Mouse (Mus musculus): ENCODE results near the gene Tmem126b. TPM values are rescaled to one million over a fixed set of nuclear protein-coding genes. Genes with fewer than 3 reads are reported as not detected.

Gene Tmem126b
- 40.5 and 42.4 TPM in 2 replicates for polyA plus RNA-seq (2016; fragmentation: Nextera tagmentation; extraction: Ambion mirVana)

DNA sequence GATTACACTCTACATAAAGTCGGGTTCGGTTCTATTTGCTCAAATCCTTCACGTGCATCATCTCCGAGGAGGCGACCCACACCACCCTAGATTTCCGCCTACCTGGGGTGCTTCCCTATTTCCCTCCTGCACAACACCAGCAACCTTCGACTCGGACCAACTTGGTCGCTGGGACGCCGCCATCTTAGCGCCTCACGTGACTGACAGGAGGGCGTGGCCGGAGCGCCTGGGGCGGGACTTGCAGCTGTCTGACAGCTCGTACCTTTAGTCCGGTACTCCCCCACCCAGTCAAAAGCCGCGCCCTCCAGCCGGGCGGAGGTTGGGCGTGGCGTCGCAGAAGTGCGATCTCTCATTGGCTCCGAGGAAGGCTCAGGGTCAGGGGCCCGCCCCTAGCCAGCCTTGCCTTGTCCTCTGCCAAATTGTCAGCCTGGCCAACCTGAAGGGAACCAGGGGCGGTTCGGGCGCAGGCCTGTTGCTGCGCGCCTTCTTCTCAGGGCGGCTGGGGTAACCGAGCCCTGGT, at the start of gene Tmem126b:
TSS of gene Tmem126b (minus strand) at position 209 of the 520 bp plus-strand sequence.
- H3K27me3 ChIP-seq = no peaks in the 10 kb centered on the region
- ATAC-seq (ENCODE audit: insufficient number of reproducible peaks, insufficient read depth, low FRiP score, low TSS enrichment) = peak; percentile 100
- H3K9ac ChIP-seq = peak within 1 kb of the TSS; percentile 63
- H3K27ac ChIP-seq = 0 out of 2 replicates have a peak within 1 kb of the TSS, but pooled peaks have one; percentile 41
- no peaks in the 10 kb centered on the region for H3K36me3 ChIP-seq
- peak within 1 kb of the TSS; percentile 64 for H3K4me3 ChIP-seq
- no peaks in the 10 kb centered on the region for H3K9me3 ChIP-seq
- peaks cover 5% of the 10 kb centered on the region for H3K4me1 ChIP-seq
- WGBS = under 1% methylated on average over 36 of the region's 36 CpGs
- H3K4me2 ChIP-seq (replicated peaks) = peak within 1 kb of the TSS; percentile 72

DNA sequence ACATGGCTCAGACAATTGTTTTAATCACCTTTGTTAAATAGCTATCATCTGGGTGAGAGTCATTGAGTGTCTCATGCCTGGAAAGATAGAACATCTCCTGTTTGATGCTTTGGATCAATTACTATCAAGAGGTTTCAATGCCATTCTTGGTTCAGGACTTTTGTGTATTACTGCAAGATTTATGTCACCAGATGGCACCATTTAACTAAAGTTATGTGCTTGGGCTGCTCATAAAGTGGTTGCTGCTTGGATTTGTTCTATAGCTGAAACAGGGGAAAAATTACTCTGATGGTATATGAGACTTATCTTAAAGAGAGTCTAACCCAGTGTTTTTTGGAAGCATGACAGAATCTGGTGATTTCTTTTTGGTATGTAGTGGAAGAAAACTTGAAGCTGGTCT, 36.5 kb upstream of the Tmem126b start:
- Histone ChIP-seq H3K27me3 (no peaks in the 10 kb centered on the region), H3K9me3 (no peaks in the 10 kb centered on the region), H3K9ac (no peak overlapping the region), H3K36me3 (no peaks in the 10 kb centered on the region), H3K4me1 (no peaks in the 10 kb centered on the region), H3K27ac (no peak overlapping the region), H3K4me3 (no peak overlapping the region), H3K4me2 (replicated peaks) (no peak overlapping the region)
- no peak for ATAC-seq (ENCODE audit: insufficient number of reproducible peaks, insufficient read depth, low FRiP score, low TSS enrichment)

DNA sequence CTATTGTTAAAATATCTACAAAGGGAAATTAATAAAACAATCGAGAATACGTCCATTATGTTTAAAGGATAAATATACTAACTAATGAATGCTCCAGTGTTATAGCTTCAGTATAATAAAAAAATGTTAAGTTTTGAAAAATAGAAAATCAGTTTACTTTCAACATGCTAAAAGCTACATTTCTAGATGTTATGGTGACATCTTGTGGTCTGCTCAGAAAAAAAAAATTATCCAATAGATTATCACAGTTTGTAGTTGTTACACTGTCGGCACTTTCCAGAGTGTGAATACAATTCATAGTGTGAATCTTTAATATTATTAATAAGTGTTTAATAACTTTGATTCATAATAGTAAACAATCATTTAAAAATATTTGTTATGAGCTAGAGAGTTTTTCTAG, 32.3 kb upstream of the Tmem126b start:
- no peaks in the 10 kb centered on the region for H3K4me1 ChIP-seq
- H3K4me3 ChIP-seq = no peak overlapping the region
- no peaks in the 10 kb centered on the region for H3K27me3 ChIP-seq
- H3K36me3 ChIP-seq = no peaks in the 10 kb centered on the region
- H3K4me2 ChIP-seq (replicated peaks) = no peak overlapping the region
- no peak for ATAC-seq (ENCODE audit: insufficient number of reproducible peaks, insufficient read depth, low FRiP score, low TSS enrichment)
- WGBS = 75% methylated on average over 3 of the region's 3 CpGs
- H3K27ac ChIP-seq = no peak overlapping the region
- no peak overlapping the region for H3K9ac ChIP-seq
- H3K9me3 ChIP-seq = no peaks in the 10 kb centered on the region

DNA sequence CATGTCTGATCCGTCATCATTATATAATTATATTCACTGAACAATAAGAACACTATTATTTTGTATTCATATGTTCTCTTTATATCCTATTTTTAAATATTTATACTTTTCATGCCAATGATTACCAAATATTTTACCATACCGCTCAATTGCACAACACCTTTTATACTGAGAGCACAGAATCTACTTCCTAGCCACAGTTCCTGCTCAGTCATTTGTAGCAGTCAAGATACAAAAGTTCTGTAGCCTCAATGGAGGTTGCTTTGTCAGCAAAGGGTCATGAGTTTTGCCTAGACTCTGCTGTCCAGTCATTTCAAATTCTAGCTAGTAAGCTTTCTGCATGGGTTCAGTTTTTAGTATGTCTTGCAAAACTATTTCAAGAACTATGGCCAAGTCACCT, 6.8 kb upstream of the Tmem126b start:
- 92% methylated on average over 2 of the region's 2 CpGs for WGBS
- H3K4me1 ChIP-seq = no peaks in the 10 kb centered on the region
- ATAC-seq (ENCODE audit: insufficient number of reproducible peaks, insufficient read depth, low FRiP score, low TSS enrichment) = no peak
- no peaks in the 10 kb centered on the region for H3K9me3 ChIP-seq
- no peak overlapping the region for H3K4me2 ChIP-seq (replicated peaks)
- no peak overlapping the region for H3K4me3 ChIP-seq
- no peaks in the 10 kb centered on the region for H3K36me3 ChIP-seq
- H3K27ac ChIP-seq = no peak overlapping the region
- no peaks in the 10 kb centered on the region for H3K27me3 ChIP-seq
- no peak overlapping the region for H3K9ac ChIP-seq

DNA sequence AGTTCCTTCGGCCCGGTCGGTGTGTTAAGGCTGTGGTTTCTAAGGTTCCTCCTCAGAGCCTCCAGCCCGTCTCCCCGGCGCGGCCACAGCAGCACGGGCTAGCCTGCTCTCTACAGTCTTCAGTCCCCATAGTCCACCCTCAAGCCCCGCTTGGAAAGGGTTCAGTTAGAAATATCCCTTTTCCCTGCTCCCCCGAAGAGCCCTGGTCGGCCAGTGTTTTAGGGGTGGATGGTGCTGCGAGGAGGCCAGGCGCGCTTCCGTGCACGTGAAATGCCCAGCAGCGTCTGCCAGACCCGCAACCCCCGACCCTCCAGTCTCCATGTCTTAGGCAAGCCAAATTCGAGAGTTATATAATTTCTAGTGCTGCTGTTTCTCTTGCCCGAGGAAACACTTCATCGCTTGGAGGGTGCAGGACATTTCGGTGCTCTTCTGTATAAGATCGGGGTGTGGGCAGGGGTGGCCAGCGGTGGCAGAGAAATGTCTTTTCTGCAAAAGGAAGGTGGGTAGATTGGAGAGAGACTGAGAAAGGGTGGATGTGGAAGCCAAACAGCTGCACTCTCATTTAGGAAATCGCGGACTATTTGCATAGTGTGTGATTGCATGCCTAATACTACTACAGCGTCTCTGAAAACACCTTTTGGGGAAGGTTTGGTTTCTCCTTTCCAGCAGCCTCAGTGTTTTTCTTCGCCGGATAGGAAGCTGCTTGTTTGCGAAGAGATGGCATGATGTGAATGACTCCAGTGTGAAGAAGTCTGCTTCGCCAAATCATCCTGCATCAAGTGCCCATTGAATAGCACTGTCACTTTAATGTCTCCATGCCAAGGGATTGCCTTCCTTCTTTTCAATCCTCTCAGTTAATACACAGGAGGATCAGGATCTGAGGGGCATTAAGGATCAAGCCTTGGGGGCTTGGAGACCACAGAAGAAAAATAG, 778 bp upstream of the Tmem126b start, which contains the start of gene Dlg2:
TSS of gene Dlg2 (plus strand) at position 360 of the 933 bp plus-strand sequence.
- Histone ChIP-seq H3K27me3 (no peaks in the 10 kb centered on the region), H3K36me3 (no peaks in the 10 kb centered on the region), H3K9me3 (no peaks in the 10 kb centered on the region), H3K4me1 (peaks cover 5% of the 10 kb centered on the region), H3K9ac (peak within 1 kb of the TSS; percentile 63), H3K4me3 (peak within 1 kb of the TSS; percentile 64), H3K27ac (0 out of 2 replicates have a peak within 1 kb of the TSS, but pooled peaks have one; percentile 41), H3K4me2 (replicated peaks) (peak within 1 kb of the TSS; percentile 72)
- under 1% methylated on average over 32 of the region's 32 CpGs for WGBS
- ATAC-seq (ENCODE audit: insufficient number of reproducible peaks, insufficient read depth, low FRiP score, low TSS enrichment) = no peak

DNA sequence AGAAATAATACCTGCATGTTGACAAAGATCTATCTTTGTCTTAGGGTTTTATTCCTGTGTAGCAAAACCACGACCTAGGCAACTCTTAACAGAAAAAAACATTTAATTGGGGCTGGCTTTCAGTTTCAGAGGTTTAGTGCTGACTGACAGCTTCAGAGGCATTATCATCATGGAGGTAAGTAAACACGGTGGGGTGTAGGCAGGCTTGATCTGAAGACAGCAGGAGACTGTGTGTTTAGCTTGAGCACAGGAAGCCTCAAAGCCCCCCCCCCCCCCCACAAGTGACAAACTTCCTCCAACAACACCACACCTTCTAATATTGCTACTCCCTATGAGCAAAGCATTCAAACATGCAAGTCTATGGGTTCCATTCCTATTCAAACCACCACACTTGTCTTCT, 2.3 kb downstream of the Tmem126b start:
- H3K9me3 ChIP-seq = no peaks in the 10 kb centered on the region
- no peak overlapping the region for H3K4me2 ChIP-seq (replicated peaks)
- peaks cover 5% of the 10 kb centered on the region for H3K4me1 ChIP-seq
- no peaks in the 10 kb centered on the region for H3K27me3 ChIP-seq
- WGBS = 65% methylated on average over 2 of the region's 2 CpGs
- H3K27ac ChIP-seq = no peak overlapping the region
- H3K9ac ChIP-seq = no peak overlapping the region
- H3K36me3 ChIP-seq = peaks cover 14% of the 10 kb centered on the region
- ATAC-seq (ENCODE audit: insufficient number of reproducible peaks, insufficient read depth, low FRiP score, low TSS enrichment) = no peak
- no peak overlapping the region for H3K4me3 ChIP-seq

DNA sequence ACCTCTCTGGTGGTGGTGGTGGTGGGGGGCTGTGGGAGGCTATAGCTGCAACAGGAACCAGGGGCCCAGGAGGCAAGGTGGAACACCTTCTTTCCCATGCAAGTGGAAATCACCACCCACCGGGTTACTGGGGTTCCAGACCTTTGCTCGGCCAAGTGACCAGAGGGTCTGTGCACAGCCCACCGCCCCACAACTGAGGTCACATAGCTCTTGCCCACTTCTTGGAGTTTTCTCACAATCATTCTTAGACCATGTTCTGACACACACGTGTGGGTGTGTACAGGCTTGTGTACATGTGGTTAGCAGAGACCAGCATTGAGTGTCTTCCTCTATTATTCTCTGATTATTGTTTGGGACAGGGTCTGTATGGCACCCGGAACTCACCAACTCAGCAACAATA, 14.4 kb downstream of the Tmem126b start:
- Histone ChIP-seq H3K36me3 (no peaks in the 10 kb centered on the region), H3K4me1 (no peaks in the 10 kb centered on the region), H3K4me3 (no peak overlapping the region), H3K27me3 (0 out of 2 replicates have a peak, but pooled peaks cover 2% of the 10 kb centered on the region), H3K9me3 (no peaks in the 10 kb centered on the region), H3K27ac (no peak overlapping the region), H3K9ac (no peak overlapping the region), H3K4me2 (replicated peaks) (peak overlapping the region; percentile 14; the same call in 1 of the 2 replicates)
- no peak for ATAC-seq (ENCODE audit: insufficient number of reproducible peaks, insufficient read depth, low FRiP score, low TSS enrichment)
- WGBS = 93% methylated on average over 5 of the region's 5 CpGs

DNA sequence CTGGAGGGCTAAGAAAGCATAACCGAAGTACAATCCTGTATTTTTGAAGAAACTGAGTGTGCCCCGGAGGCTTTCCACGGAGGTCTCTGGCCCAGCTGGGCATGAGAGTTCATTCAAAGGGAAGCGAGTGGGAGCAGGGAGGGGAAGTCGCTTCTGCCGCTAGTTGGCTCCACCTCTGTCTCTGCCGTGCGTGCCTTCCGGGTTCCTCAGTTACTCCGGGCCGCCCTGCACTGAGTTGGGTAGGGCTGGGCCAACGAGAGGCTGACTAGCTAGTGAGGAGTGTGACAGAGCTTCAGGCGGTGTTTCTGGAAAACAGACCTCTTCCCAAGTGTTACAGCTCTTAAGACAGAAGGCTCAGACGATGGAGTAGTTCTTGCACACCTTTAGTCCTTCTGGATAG, 14.9 kb downstream of the Tmem126b start:
- H3K4me3 ChIP-seq = no peak overlapping the region
- no peaks in the 10 kb centered on the region for H3K36me3 ChIP-seq
- peak overlapping the region; percentile 14; the same call in 1 of the 2 replicates for H3K4me2 ChIP-seq (replicated peaks)
- 19% methylated on average over 14 of the region's 14 CpGs for WGBS
- ATAC-seq (ENCODE audit: insufficient number of reproducible peaks, insufficient read depth, low FRiP score, low TSS enrichment) = no peak
- H3K9ac ChIP-seq = no peak overlapping the region
- no peaks in the 10 kb centered on the region for H3K9me3 ChIP-seq
- H3K4me1 ChIP-seq = peaks cover under 1% of the 10 kb centered on the region; the same call in 1 of the 2 replicates
- H3K27me3 ChIP-seq = 0 out of 2 replicates have a peak, but pooled peaks cover 2% of the 10 kb centered on the region
- no peak overlapping the region for H3K27ac ChIP-seq

DNA sequence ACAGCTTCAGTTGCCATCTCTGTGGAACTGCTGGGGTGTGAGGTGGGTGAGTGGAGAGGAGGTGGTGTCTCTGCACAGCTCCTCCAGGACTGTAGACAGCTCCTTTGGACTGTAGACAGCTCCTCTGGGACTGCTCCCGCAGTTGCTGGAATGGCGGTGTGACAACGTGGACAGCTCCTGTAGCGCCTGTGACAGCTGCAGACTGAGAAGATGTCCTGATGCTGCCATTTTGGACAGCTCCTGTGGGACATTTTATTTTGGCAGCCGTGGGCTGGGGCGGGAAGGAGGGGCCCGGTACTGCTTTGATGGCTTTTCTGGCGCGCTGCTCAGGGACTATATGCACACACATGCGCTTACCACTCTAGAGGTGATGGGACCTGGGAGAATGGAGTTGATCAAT, 15.5 kb downstream of the Tmem126b start:
- Histone ChIP-seq H3K9me3 (no peaks in the 10 kb centered on the region), H3K4me2 (replicated peaks) (no peak overlapping the region), H3K36me3 (no peaks in the 10 kb centered on the region), H3K27me3 (0 out of 2 replicates have a peak, but pooled peaks cover 2% of the 10 kb centered on the region), H3K9ac (no peak overlapping the region), H3K4me3 (no peak overlapping the region), H3K4me1 (peaks cover 3% of the 10 kb centered on the region; the same call in 1 of the 2 replicates), H3K27ac (no peak overlapping the region)
- WGBS = 53% methylated on average over 10 of the region's 10 CpGs
- ATAC-seq (ENCODE audit: insufficient number of reproducible peaks, insufficient read depth, low FRiP score, low TSS enrichment) = no peak

DNA sequence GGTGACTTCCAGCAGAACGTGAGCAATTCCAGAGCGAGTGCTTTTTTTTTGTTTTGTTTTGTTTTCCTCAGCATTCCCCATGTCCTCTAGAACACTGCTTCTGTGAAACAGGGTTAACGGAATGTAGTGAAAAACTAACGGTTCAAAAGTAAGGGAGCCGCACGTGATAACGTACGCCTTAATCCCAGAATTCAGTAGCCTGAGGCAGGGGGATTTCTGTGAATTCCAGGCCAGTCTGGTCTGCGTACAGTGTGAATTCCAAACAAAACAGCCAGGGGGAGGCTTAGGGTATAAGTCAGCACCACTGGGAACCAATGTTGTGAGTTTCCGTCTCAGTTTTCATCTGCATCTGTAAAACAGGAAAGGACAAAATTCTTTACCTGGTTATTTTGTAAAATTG, 18.3 kb downstream of the Tmem126b start:
- Histone ChIP-seq H3K27ac (peak overlapping the region; percentile 93), H3K36me3 (peaks cover 8% of the 10 kb centered on the region; the same call in 1 of the 2 replicates), H3K9me3 (no peaks in the 10 kb centered on the region), H3K9ac (peak overlapping the region; percentile 66), H3K4me1 (peaks cover 3% of the 10 kb centered on the region; the same call in 1 of the 2 replicates), H3K4me2 (replicated peaks) (peak overlapping the region; percentile 55), H3K4me3 (peak overlapping the region; percentile 77), H3K27me3 (0 out of 2 replicates have a peak, but pooled peaks cover 2% of the 10 kb centered on the region)
- peak; percentile 68 for ATAC-seq (ENCODE audit: insufficient number of reproducible peaks, insufficient read depth, low FRiP score, low TSS enrichment)
- WGBS = 12% methylated on average over 10 of the region's 10 CpGs

DNA sequence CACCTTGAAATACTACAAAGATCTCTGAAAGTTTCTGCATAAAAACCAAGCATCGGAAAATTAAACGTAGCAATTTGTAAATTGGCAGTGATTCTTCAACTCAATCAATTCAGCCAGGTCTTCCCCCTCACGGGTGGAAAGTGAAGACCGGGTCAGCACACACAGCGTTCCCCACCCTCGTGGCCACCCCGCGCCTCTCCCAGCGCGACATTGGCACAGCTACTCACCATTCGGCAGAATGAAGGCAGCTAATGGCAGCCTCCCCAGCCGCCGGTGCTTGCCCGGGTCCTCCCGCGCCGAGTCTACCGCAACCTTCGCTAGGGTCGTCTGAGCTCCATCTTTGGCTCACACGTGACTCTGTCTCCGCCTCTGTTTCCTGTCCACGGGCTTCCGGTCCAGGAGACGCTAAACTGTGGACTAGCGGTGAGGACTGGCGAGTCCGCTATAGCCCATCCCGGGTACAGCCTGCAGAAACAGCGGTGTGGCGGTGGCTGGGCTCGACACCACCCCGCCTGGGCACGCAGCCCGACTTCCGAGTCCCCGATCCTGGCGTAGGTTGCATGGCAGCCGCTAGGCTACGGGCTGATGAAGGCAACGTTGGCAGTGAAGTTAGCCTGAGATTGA, 18.8 kb downstream of the Tmem126b start, which contains the start of gene Tmem126a:
TSS of gene Tmem126a (minus strand) at position 385 of the 624 bp plus-strand sequence.
- Histone ChIP-seq H3K9ac (peak within 1 kb of the TSS; percentile 66), H3K27ac (peak within 1 kb of the TSS; percentile 93), H3K4me1 (peaks cover 3% of the 10 kb centered on the region; the same call in 1 of the 2 replicates), H3K4me3 (peak within 1 kb of the TSS; percentile 77), H3K36me3 (peaks cover 8% of the 10 kb centered on the region; the same call in 1 of the 2 replicates), H3K9me3 (no peaks in the 10 kb centered on the region), H3K4me2 (replicated peaks) (peak within 1 kb of the TSS; percentile 55), H3K27me3 (0 out of 2 replicates have a peak, but pooled peaks cover 2% of the 10 kb centered on the region)
- peak; percentile 94 for ATAC-seq (ENCODE audit: insufficient number of reproducible peaks, insufficient read depth, low FRiP score, low TSS enrichment)
- WGBS = under 1% methylated on average over 41 of the region's 41 CpGs
